Mouse (Mus musculus) R1 (cell line): Measurements from ENCODE around the gene Mdfi.

ENCODE experiments used
- DNase-seq: peaks from one replicate; pipeline ENCODE4 v3.0.0-alpha.2; 2018; ENCODE audit warnings: low read depth, low spot score

The Mdfi gene

GRCm38 (mm10) chr17:47766407-47767043 is 68.0 kb downstream of the Mdfi start:
- no peak for DNase-seq

GRCm38 (mm10) chr17:47765986-47766385 is 68.5 kb downstream of the Mdfi start:
- DNase-seq = no peak
